Mouse (Mus musculus): Measurements from ENCODE around the gene Gm28043.

- TF ChIP-seq CTCF (IDR thresholded peaks at IDR 0.05; ENCODE audit: control insufficient read depth, insufficient read depth, insufficient replicate concordance, low read depth, low read length) = no peak
- TF ChIP-seq POLR2A (IDR thresholded peaks at IDR 0.05; ENCODE audit: control insufficient read depth, low read depth, low read length) = no peak
Measured at GRCm38 (mm10) chr17:29710562-29711044, 95.9 kb downstream of the Gm28043 start.

All from testis, adult 2 months (tissue).